Mouse (Mus musculus) forebrain, embryonic 11.5 days (tissue): ENCODE measurements at regions not wholly inside any gene's neighbourhood (a gene's known extent, or its start where the extent isn't known, plus 50 kb on each side); places are given as distances from the start of the nearest gene placed in this dataset.

Experiments
- ATAC-seq: fragments of 200-750 bp; cut with Nextera tagmentation; replicated peaks from 2 replicates; pipeline ENCODE4 v1.8.0; 2017; ENCODE audit warnings: moderate TSS enrichment; ENCODE audit not compliant: low FRiP score
- DNase-seq: peaks from one replicate; pipeline ENCODE4 v3.0.0-alpha.2; 2017; ENCODE audit warnings: low spot score
- H3K27ac ChIP-seq: fragments of 300-500 bp; sonication (generic); 2 replicates; pipeline ENCODE4 v1.5.1; 2014; ENCODE audit warnings: low read depth, low read length
- H3K27me3 ChIP-seq: fragments of 300-500 bp; sonication (generic); 2 replicates; pipeline ENCODE4 v1.6.1; 2014; ENCODE audit warnings: mild to moderate bottlenecking, low read length, mixed read lengths; ENCODE audit not compliant: control insufficient read depth, insufficient read depth
- H3K36me3 ChIP-seq: fragments of 300-500 bp; sonication (generic); 2 replicates; pipeline ENCODE4 v1.6.1; 2014; ENCODE audit warnings: mild to moderate bottlenecking, low read length, moderate library complexity, mixed read lengths; ENCODE audit not compliant: control insufficient read depth, insufficient read depth
- H3K4me1 ChIP-seq: fragments of 300-500 bp; sonication (generic); replicated peaks from 2 replicates; pipeline ENCODE4 v1.6.1; 2014; ENCODE audit warnings: low read length, mixed read lengths; ENCODE audit not compliant: control insufficient read depth, insufficient read depth
- H3K4me2 ChIP-seq: fragments of 300-500 bp; sonication (generic); 2 replicates; pipeline ENCODE4 v1.6.1; 2014; ENCODE audit warnings: low read depth, mild to moderate bottlenecking, low read length, moderate library complexity, mixed read lengths; ENCODE audit not compliant: severe bottlenecking
- H3K4me3 ChIP-seq: fragments of 300-500 bp; sonication (generic); 2 replicates; pipeline ENCODE4 v1.5.1; 2014; ENCODE audit warnings: low read depth, low read length
- H3K9ac ChIP-seq: fragments of 300-500 bp; sonication (generic); 2 replicates; pipeline ENCODE4 v1.6.1; 2014; ENCODE audit warnings: low read length
- H3K9me3 ChIP-seq: fragments of 300-500 bp; sonication (generic); 2 replicates; pipeline ENCODE4 v1.6.1; 2016; ENCODE audit warnings: low read length, mixed read lengths; ENCODE audit not compliant: control insufficient read depth
- WGBS: fragments of 180-500 bp; shearing (Covaris S2); extraction: QIAGEN DNeasy Blood & Tissue Kit; methylation state at CpG from one replicate; pipeline ENCODE4 v1.1.7; 2014; 5-methylcytosine and 5-hydroxymethylcytosine counted together

- Histone ChIP-seq H3K36me3 (no peaks in the 10 kb centered on the region), H3K4me2 (no peak overlapping the region), H3K4me3 (no peak overlapping the region), H3K9me3 (no peaks in the 10 kb centered on the region), H3K9ac (no peak overlapping the region), H3K27ac (no peak overlapping the region), H3K27me3 (no peaks in the 10 kb centered on the region), H3K4me1 (no peaks in the 10 kb centered on the region)
- ATAC-seq (no peak), DNase-seq (no peak)
- 67% methylated on average over 1 of the region's 1 CpGs for WGBS
Observed at GRCm38 (mm10) chr10:53852091-53852490, 101.2 kb upstream of the Fam184a start.

- H3K9me3 ChIP-seq: no peaks in the 10 kb centered on the region
- 77% methylated on average over 4 of the region's 4 CpGs for WGBS
- no peaks in the 10 kb centered on the region for H3K27me3 ChIP-seq
- H3K4me1 ChIP-seq: no peaks in the 10 kb centered on the region
- no peak overlapping the region for H3K9ac ChIP-seq
- H3K4me3 ChIP-seq: no peak overlapping the region
- ATAC-seq: no peak
- no peak overlapping the region for H3K27ac ChIP-seq
- H3K4me2 ChIP-seq: no peak overlapping the region
- H3K36me3 ChIP-seq: no peaks in the 10 kb centered on the region
- no peak for DNase-seq
Observed at GRCm38 (mm10) chr10:53850568-53850967, 99.6 kb upstream of the Fam184a start.

GRCm38 (mm10) chr10:53813244-53813620 is 62.3 kb upstream of the Fam184a start:
- H3K27ac ChIP-seq: no peak overlapping the region
- no peak overlapping the region for H3K4me3 ChIP-seq
- H3K36me3 ChIP-seq: no peaks in the 10 kb centered on the region
- H3K9ac ChIP-seq: no peak overlapping the region
- H3K27me3 ChIP-seq: no peaks in the 10 kb centered on the region
- H3K9me3 ChIP-seq: no peaks in the 10 kb centered on the region
- H3K4me1 ChIP-seq: no peaks in the 10 kb centered on the region
- 75% methylated on average over 2 of the region's 2 CpGs for WGBS
- no peak for DNase-seq
- H3K4me2 ChIP-seq: no peak overlapping the region
- ATAC-seq: no peak

GRCm38 (mm10) chr10:53812597-53813243 is 61.8 kb upstream of the Fam184a start:
- H3K4me3 ChIP-seq: no peak overlapping the region
- H3K36me3 ChIP-seq: no peaks in the 10 kb centered on the region
- H3K9me3 ChIP-seq: no peaks in the 10 kb centered on the region
- no peaks in the 10 kb centered on the region for H3K27me3 ChIP-seq
- no peak overlapping the region for H3K4me2 ChIP-seq
- DNase-seq (no peak), ATAC-seq (0 out of 2 replicates have a peak, but pooled peaks have one; percentile 42)
- 40% methylated on average over 7 of the region's 7 CpGs for WGBS
- H3K27ac ChIP-seq: no peak overlapping the region
- no peaks in the 10 kb centered on the region for H3K4me1 ChIP-seq
- no peak overlapping the region for H3K9ac ChIP-seq

GRCm38 (mm10) chr10:53811904-53812596 is 61.1 kb upstream of the Fam184a start:
- ATAC-seq: no peak
- Histone ChIP-seq H3K9me3 (no peaks in the 10 kb centered on the region), H3K4me3 (no peak overlapping the region), H3K36me3 (no peaks in the 10 kb centered on the region), H3K27ac (no peak overlapping the region), H3K4me2 (no peak overlapping the region), H3K27me3 (no peaks in the 10 kb centered on the region), H3K9ac (no peak overlapping the region), H3K4me1 (no peaks in the 10 kb centered on the region)
- 80% methylated on average over 14 of the region's 14 CpGs for WGBS
- DNase-seq: no peak

- Histone ChIP-seq H3K4me2 (no peak overlapping the region), H3K27ac (no peak overlapping the region), H3K27me3 (no peaks in the 10 kb centered on the region), H3K4me1 (no peaks in the 10 kb centered on the region), H3K9ac (no peak overlapping the region), H3K36me3 (no peaks in the 10 kb centered on the region), H3K4me3 (no peak overlapping the region), H3K9me3 (no peaks in the 10 kb centered on the region)
- DNase-seq (no peak), ATAC-seq (no peak)
- WGBS: 64% methylated on average over 8 of the region's 8 CpGs
Observed at GRCm38 (mm10) chr10:53806697-53807096, 55.8 kb upstream of the Fam184a start.

GRCm38 (mm10) chr10:53801048-53801641 is 50.2 kb upstream of the Fam184a start:
- DNase-seq (no peak), ATAC-seq (no peak)
- Histone ChIP-seq H3K27ac (no peak overlapping the region), H3K4me2 (no peak overlapping the region), H3K4me1 (no peaks in the 10 kb centered on the region), H3K9me3 (no peaks in the 10 kb centered on the region), H3K27me3 (no peaks in the 10 kb centered on the region), H3K9ac (no peak overlapping the region), H3K36me3 (no peaks in the 10 kb centered on the region), H3K4me3 (no peak overlapping the region)
- 78% methylated on average over 7 of the region's 7 CpGs for WGBS
